Mouse (Mus musculus) bone marrow macrophage, adult 2 months (primary cell): ENCODE measurements around the gene Usp10.

Experiments used
- CTCF ChIP-seq: IDR thresholded peaks from 2 replicates; pipeline ENCODE4 v1.5.1; 2012; ENCODE audit warnings: low read depth, mild to moderate bottlenecking, low read length, moderate library complexity
- POLR2A ChIP-seq: IDR thresholded peaks from 2 replicates; pipeline ENCODE4 v1.6.1; 2012; ENCODE audit warnings: mild to moderate bottlenecking, low read depth, low read length, borderline replicate concordance

DNA sequence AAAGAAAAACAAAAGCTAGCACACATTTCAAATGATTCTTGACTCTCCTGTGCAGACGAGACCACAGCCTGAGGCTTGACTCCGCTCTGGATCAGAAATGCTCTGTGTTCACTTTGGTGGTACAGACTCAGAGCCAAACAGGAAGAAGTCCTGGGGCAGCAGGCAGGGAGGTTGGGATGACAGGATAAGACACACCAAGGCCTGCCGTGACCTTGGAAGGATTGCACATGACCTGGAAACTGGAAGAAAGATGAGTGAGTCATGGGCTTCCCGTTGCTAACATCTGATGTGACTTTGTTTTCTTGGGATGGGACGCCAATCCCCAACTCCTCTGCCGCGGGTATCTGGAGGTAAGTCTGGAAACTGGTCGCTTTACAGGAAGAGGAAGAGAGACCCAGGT lies 8.2 kb upstream of the Usp10 start:
- no peak for TF ChIP-seq CTCF
- no peak for TF ChIP-seq POLR2A
